Mouse (Mus musculus) kidney, adult 2 months (tissue): Measurements from ENCODE around the gene Ropn1l.

Experiments used
- CTCF ChIP-seq: fragments of 200-500 bp; conservative IDR thresholded peaks from 2 replicates; pipeline ENCODE4 v1.5.1; 2011; ENCODE audit warnings: low read depth, mild to moderate bottlenecking, control low read depth, low read length, moderate library complexity, mixed read lengths; ENCODE audit not compliant: insufficient read depth, insufficient read length
- POLR2A ChIP-seq: fragments of 200-500 bp; IDR thresholded peaks from one replicate; pipeline ENCODE4 v1.6.1; 2011; ENCODE audit warnings: low read depth, low read length, control low read depth

- TF ChIP-seq CTCF (0 out of 2 replicates have a peak, but pooled peaks have one; percentile 1), POLR2A (peak; percentile 48)
These were observed at the start of gene Ropn1l for GRCm38 (mm10) chr15:31453098-31453916.
